Mouse (Mus musculus) embryonic facial prominence, embryonic 13.5 days (tissue): Measurements from ENCODE around the gene Pik3r3. TPM values are rescaled to one million over a fixed set of nuclear protein-coding genes. Genes with fewer than 3 reads are reported as not detected.

Experiments
- ATAC-seq: fragments of 200-750 bp; cut with Nextera tagmentation; 2 replicates; pipeline ENCODE4 v1.8.0; 2017; ENCODE audit warnings: low read depth; ENCODE audit not compliant: insufficient number of reproducible peaks, insufficient read depth, low FRiP score, low TSS enrichment
- H3K27ac ChIP-seq: fragments of 300-500 bp; sonication (generic); 2 replicates; pipeline ENCODE4 v1.5.1; 2015; ENCODE audit warnings: moderate library complexity, mild to moderate bottlenecking, inconsistent platforms
- H3K27me3 ChIP-seq: fragments of 300-500 bp; sonication (generic); 2 replicates; pipeline ENCODE4 v1.6.1; 2015; ENCODE audit warnings: mild to moderate bottlenecking, inconsistent platforms
- H3K36me3 ChIP-seq: fragments of 300-500 bp; sonication (generic); 2 replicates; pipeline ENCODE4 v1.6.1; 2015; ENCODE audit warnings: mild to moderate bottlenecking, inconsistent platforms
- H3K4me1 ChIP-seq: fragments of 300-500 bp; sonication (generic); 2 replicates; pipeline ENCODE4 v1.6.1; 2015; ENCODE audit warnings: inconsistent platforms
- H3K4me2 ChIP-seq: fragments of 300-500 bp; sonication (generic); 2 replicates; pipeline ENCODE4 v1.6.1; 2015; ENCODE audit warnings: moderate library complexity, mild to moderate bottlenecking, inconsistent platforms
- H3K4me3 ChIP-seq: fragments of 300-500 bp; sonication (generic); 2 replicates; pipeline ENCODE4 v1.5.1; 2015; ENCODE audit warnings: mild to moderate bottlenecking, inconsistent platforms
- H3K9ac ChIP-seq: fragments of 300-500 bp; sonication (generic); 2 replicates; pipeline ENCODE4 v1.6.1; 2015; ENCODE audit warnings: mild to moderate bottlenecking, inconsistent platforms
- H3K9me3 ChIP-seq: fragments of 300-500 bp; sonication (generic); 2 replicates; pipeline ENCODE4 v1.6.1; 2016; ENCODE audit warnings: inconsistent platforms
- WGBS: fragments of 180-500 bp; shearing (Covaris S2); methylation state at CpG from one replicate; pipeline ENCODE4 v1.1.7; 2015; ENCODE audit warnings: mixed read lengths; 5-methylcytosine and 5-hydroxymethylcytosine counted together
- polyA plus RNA-seq: library from polyadenylated mRNA; unstranded; fragments of >200 nt; fragmentation: Nextera tagmentation; extraction: Ambion mirVana; gene quantifications from 2 replicates; pipeline ENCODE4 v1.2.1, GENCODE M21; 2015

Gene Pik3r3
- polyA plus RNA-seq, 1 experiment from 2014 or later, result 28.9 TPM

- whole genome bisulfite sequencing, result 11% methylated on average over 1 of the region's 1 CpGs
- no peaks in the 10 kb centered on the region for H3K27me3 ChIP-seq
- no peaks in the 10 kb centered on the region for H3K4me1 ChIP-seq
- no peak overlapping the region for H3K9ac ChIP-seq
- H3K4me3 ChIP-seq, result no peak overlapping the region
- H3K4me2 ChIP-seq, result no peak overlapping the region
- H3K27ac ChIP-seq, result no peak overlapping the region
- no peaks in the 10 kb centered on the region for H3K9me3 ChIP-seq
- no peak for ATAC-seq
- H3K36me3 ChIP-seq, result peaks cover 62% of the 10 kb centered on the region
These were observed 83.1 kb downstream of the Pik3r3 start for GRCm38 (mm10) chr4:116304551-116304950.

GRCm38 (mm10) chr4:116317575-116317974, 96.2 kb downstream of the Pik3r3 start:
- peaks cover 93% of the 10 kb centered on the region for H3K36me3 ChIP-seq
- no peak overlapping the region for H3K9ac ChIP-seq
- H3K27me3 ChIP-seq, result no peaks in the 10 kb centered on the region
- H3K4me2 ChIP-seq, result no peak overlapping the region
- H3K27ac ChIP-seq, result no peak overlapping the region
- ATAC-seq, result no peak
- H3K9me3 ChIP-seq, result no peaks in the 10 kb centered on the region
- 95% methylated on average over 4 of the region's 4 CpGs for WGBS
- no peak overlapping the region for H3K4me3 ChIP-seq
- no peaks in the 10 kb centered on the region for H3K4me1 ChIP-seq

- no peak overlapping the region for H3K9ac ChIP-seq
- H3K9me3 ChIP-seq, result no peaks in the 10 kb centered on the region
- ATAC-seq, result no peak
- no peak overlapping the region for H3K4me3 ChIP-seq
- WGBS, result 93% methylated on average over 6 of the region's 6 CpGs
- H3K27me3 ChIP-seq, result no peaks in the 10 kb centered on the region
- H3K4me1 ChIP-seq, result no peaks in the 10 kb centered on the region
- H3K4me2 ChIP-seq, result no peak overlapping the region
- H3K36me3 ChIP-seq, result peaks cover 82% of the 10 kb centered on the region
- no peak overlapping the region for H3K27ac ChIP-seq
These were observed 100.7 kb downstream of the Pik3r3 start for GRCm38 (mm10) chr4:116322127-116322526.

GRCm38 (mm10) chr4:116329256-116329655, 107.8 kb downstream of the Pik3r3 start:
- Histone ChIP-seq H3K9ac (no peak overlapping the region), H3K36me3 (peaks cover 45% of the 10 kb centered on the region), H3K4me2 (no peak overlapping the region), H3K27me3 (no peaks in the 10 kb centered on the region), H3K4me3 (no peak overlapping the region), H3K27ac (no peak overlapping the region), H3K9me3 (no peaks in the 10 kb centered on the region), H3K4me1 (no peaks in the 10 kb centered on the region)
- ATAC-seq, result no peak
- WGBS, result 84% methylated on average over 3 of the region's 3 CpGs

GRCm38 (mm10) chr4:116336294-116336693, 114.9 kb downstream of the Pik3r3 start:
- H3K4me3 ChIP-seq, result no peak overlapping the region
- no peak for ATAC-seq
- H3K9me3 ChIP-seq, result no peaks in the 10 kb centered on the region
- WGBS, result 70% methylated on average over 1 of the region's 1 CpGs
- H3K27ac ChIP-seq, result no peak overlapping the region
- no peak overlapping the region for H3K4me2 ChIP-seq
- no peak overlapping the region for H3K9ac ChIP-seq
- H3K27me3 ChIP-seq, result no peaks in the 10 kb centered on the region
- H3K36me3 ChIP-seq, result peaks cover 5% of the 10 kb centered on the region; the same call in 1 of the 2 replicates
- no peaks in the 10 kb centered on the region for H3K4me1 ChIP-seq

GRCm38 (mm10) chr4:116342119-116342518, 120.7 kb downstream of the Pik3r3 start:
- no peak for ATAC-seq
- Histone ChIP-seq H3K27me3 (no peaks in the 10 kb centered on the region), H3K36me3 (no peaks in the 10 kb centered on the region), H3K9me3 (no peaks in the 10 kb centered on the region), H3K4me3 (no peak overlapping the region), H3K4me1 (no peaks in the 10 kb centered on the region), H3K9ac (no peak overlapping the region), H3K4me2 (no peak overlapping the region), H3K27ac (no peak overlapping the region)

- H3K9me3 ChIP-seq, result no peaks in the 10 kb centered on the region
- no peak for ATAC-seq
- H3K4me3 ChIP-seq, result no peak overlapping the region
- no peaks in the 10 kb centered on the region for H3K4me1 ChIP-seq
- no peak overlapping the region for H3K4me2 ChIP-seq
- H3K27me3 ChIP-seq, result no peaks in the 10 kb centered on the region
- no peak overlapping the region for H3K9ac ChIP-seq
- H3K27ac ChIP-seq, result no peak overlapping the region
- H3K36me3 ChIP-seq, result peaks cover 7% of the 10 kb centered on the region; the same call in 1 of the 2 replicates
- WGBS, result 83% methylated on average over 3 of the region's 3 CpGs
These were observed 131.1 kb downstream of the Pik3r3 start for GRCm38 (mm10) chr4:116352496-116352895.

Other genes with a start within 250 kb of the Pik3r3 start
- gene Faah, start 203.7 kb upstream of the Pik3r3 start, polyA plus RNA-seq, result 2.1 and 2.8 TPM in 2 replicates
- 20.6 and 24.4 TPM in 2 replicates for gene Nsun4, start 167.7 kb upstream of the Pik3r3 start, polyA plus RNA-seq
- 479 and 566 TPM in 2 replicates for gene Uqcrh, start 146.5 kb upstream of the Pik3r3 start, polyA plus RNA-seq
- 78.3 and 80.8 TPM in 2 replicates for gene Lrrc41, start 146.3 kb upstream of the Pik3r3 start, polyA plus RNA-seq
- gene Rad54l, start 97.9 kb upstream of the Pik3r3 start, polyA plus RNA-seq, result 33.6 and 37.6 TPM in 2 replicates
- 64.4 and 65.3 TPM in 2 replicates for gene Pomgnt1, start 97.8 kb upstream of the Pik3r3 start, polyA plus RNA-seq
- gene Lurap1, start 70.3 kb upstream of the Pik3r3 start, polyA plus RNA-seq, result 2.7 and 3.1 TPM in 2 replicates
- 0.98 and 1.0 TPM in 2 replicates for gene Tspan1, start 54.0 kb upstream of the Pik3r3 start, polyA plus RNA-seq
- not detected in 2 replicates for gene 1700042G07Rik, start 48.2 kb upstream of the Pik3r3 start, polyA plus RNA-seq
- gene Gm49337, start 48.2 kb upstream of the Pik3r3 start, polyA plus RNA-seq, result not detected in 2 replicates
- gene Mast2, start 242.6 kb downstream of the Pik3r3 start, polyA plus RNA-seq, result 14.3 and 16.5 TPM in 2 replicates